Mouse (Mus musculus): Measurements from ENCODE around the gene Hnrnpm. TPM values are rescaled to one million over a fixed set of nuclear protein-coding genes. Genes with fewer than 3 reads are reported as not detected.
"Not testable (repeated sequence)": the region's sequence is repeated elsewhere in the genome, so short reads cannot be mapped to it uniquely, and the experiment has no call there.

The Hnrnpm gene
- polyA plus RNA-seq, 1 experiment from 2014 or later, result 475 TPM

DNA sequence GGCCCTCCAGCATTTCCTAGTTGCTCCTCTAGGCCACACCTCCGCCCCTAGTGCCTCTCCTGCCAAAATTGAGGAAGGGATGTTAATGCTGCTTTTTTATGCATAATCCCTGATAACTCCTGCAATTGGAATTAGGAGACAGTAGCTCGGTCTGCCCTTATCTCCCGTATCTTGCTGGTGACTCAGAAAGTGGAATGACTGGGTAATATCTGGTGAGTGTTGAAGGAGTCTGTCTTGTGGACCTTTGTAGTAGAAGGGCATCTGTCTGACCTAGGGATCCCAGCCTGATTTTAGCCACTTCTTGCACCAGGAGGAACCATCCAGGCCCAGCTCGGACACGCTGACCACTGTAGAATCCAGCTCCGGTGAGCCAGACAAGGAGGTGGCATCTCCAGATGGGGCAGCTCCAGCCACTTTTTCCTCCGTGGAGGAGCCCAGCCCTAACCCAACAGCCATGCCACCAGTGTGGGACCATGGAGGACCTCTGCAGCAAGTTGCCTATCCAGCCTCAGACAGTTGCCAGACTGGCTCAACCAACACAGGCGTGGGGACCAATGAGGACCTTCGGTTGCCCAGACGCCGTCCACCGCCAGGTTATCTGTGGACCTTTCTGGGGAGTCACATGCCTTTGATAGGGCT is 57.1 kb downstream of the Hnrnpm start:
- no peak for ATAC-seq (ENCODE audit: insufficient number of reproducible peaks, insufficient read depth, low FRiP score, low TSS enrichment)
- Histone ChIP-seq H3K4me2 (replicated peaks) (peak overlapping the region; percentile 58), H3K9me3 (no peaks in the 10 kb centered on the region), H3K9ac (peak overlapping the region; percentile 59), H3K36me3 (peaks cover 22% of the 10 kb centered on the region), H3K4me3 (peak overlapping the region; percentile 51), H3K4me1 (peaks cover 17% of the 10 kb centered on the region), H3K27me3 (no peaks in the 10 kb centered on the region), H3K27ac (peak overlapping the region; percentile 96)
- WGBS, result 71% methylated on average over 12 of the region's 12 CpGs

DNA sequence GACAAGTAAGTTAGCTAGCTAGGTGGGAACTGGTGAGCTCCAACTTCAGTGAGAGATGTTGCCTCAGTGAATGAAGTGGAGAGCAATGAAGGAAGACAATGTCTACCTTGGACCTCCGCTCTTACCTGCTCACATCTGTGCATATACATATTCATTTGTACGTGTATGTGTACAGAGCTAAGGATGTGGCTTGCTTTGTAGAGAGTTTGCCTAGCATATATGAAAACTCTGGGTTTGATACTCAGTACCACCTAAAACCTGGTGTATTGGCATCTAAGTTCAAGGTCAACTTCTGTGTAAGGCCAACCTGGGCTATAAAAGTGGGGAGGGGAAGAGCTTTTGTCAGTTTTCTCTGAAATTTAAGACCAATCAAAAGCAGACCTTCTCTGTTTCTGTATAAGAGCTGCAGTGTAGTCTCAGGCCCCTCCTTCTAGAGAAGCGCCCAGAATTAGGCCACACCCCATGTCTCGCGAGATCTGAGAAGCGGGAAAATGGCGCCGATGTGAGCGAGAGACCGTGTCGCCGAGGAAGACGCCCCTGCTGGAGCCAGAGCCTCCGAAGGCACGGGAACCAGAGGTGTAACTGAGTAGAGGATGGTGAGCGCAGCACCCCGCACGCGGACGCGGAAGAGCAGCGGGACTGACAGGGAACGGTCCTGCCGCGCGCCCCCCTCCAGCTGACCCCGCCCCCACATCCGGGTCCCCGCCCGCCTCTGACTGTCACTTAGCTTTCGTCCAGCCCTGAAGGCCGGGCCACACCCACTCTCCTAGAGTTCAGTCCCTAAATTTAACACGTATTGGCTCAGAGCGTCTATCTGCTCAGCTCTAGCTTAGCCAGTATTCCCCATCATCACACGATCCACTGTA is 57.8 kb downstream of the Hnrnpm start, which contains the start of gene Zfp414:
Gene Zfp414 (plus strand): TSS at position 470 of the 866 bp plus-strand sequence.
- Histone ChIP-seq H3K4me2 (replicated peaks) (peak within 1 kb of the TSS; percentile 58), H3K36me3 (peaks cover 22% of the 10 kb centered on the region), H3K9ac (peak within 1 kb of the TSS; percentile 59), H3K27me3 (no peaks in the 10 kb centered on the region), H3K4me3 (peak within 1 kb of the TSS; percentile 51), H3K27ac (peak within 1 kb of the TSS; percentile 96), H3K4me1 (peaks cover 17% of the 10 kb centered on the region), H3K9me3 (no peaks in the 10 kb centered on the region)
- 3% methylated on average over 34 of the region's 35 CpGs for WGBS
- ATAC-seq (ENCODE audit: insufficient number of reproducible peaks, insufficient read depth, low FRiP score, low TSS enrichment), result peak; percentile 90

- Histone ChIP-seq H3K27ac (no peak overlapping the region), H3K4me2 (replicated peaks) (no peak overlapping the region), H3K36me3 (peaks cover 22% of the 10 kb centered on the region), H3K4me3 (no peak overlapping the region), H3K9me3 (no peaks in the 10 kb centered on the region), H3K9ac (no peak overlapping the region), H3K4me1 (peaks cover 17% of the 10 kb centered on the region), H3K27me3 (no peaks in the 10 kb centered on the region)
- 92% methylated on average over 3 of the region's 3 CpGs for WGBS
- no peak for ATAC-seq (ENCODE audit: insufficient number of reproducible peaks, insufficient read depth, low FRiP score, low TSS enrichment)
Observed at GRCm38 (mm10) chr17:33627281-33627680, 59.4 kb downstream of the Hnrnpm start.

- not testable (repeated sequence) for ATAC-seq (ENCODE audit: insufficient number of reproducible peaks, insufficient read depth, low FRiP score, low TSS enrichment); H3K27me3 ChIP-seq; H3K4me2 ChIP-seq (replicated peaks); H3K9me3 ChIP-seq; H3K4me1 ChIP-seq; H3K9ac ChIP-seq; H3K27ac ChIP-seq; H3K36me3 ChIP-seq; H3K4me3 ChIP-seq
- WGBS, result 81% methylated on average over 5 of the region's 5 CpGs
Observed at GRCm38 (mm10) chr17:33613726-33614125, 72.9 kb downstream of the Hnrnpm start.

DNA sequence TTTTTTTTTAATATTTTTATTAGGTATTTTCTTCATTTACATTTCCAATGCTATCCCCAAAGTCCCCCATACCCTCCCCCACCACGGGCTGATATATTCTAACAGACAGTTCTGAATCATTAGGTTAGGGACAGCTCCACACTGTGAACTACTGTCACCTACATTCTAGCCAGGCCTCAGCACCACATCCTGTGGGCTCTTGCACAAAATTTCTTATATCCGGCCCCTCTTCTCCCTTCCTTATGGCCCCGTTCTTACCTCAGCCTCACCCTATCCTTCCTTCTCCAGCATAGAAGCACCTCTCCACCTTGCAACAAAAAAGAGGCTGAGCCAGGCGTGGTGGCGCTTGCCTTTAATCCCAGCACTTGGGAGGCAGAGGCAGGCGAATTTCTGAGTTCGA is 76.1 kb downstream of the Hnrnpm start:
- Histone ChIP-seq H3K27me3 (no peaks in the 10 kb centered on the region), H3K27ac (no peak overlapping the region), H3K4me3 (no peak overlapping the region), H3K9ac (no peak overlapping the region), H3K36me3 (no peaks in the 10 kb centered on the region), H3K9me3 (no peaks in the 10 kb centered on the region), H3K4me2 (replicated peaks) (no peak overlapping the region), H3K4me1 (no peaks in the 10 kb centered on the region)
- no peak for ATAC-seq (ENCODE audit: insufficient number of reproducible peaks, insufficient read depth, low FRiP score, low TSS enrichment)
- 84% methylated on average over 7 of the region's 7 CpGs for WGBS

GRCm38 (mm10) chr17:33607273-33607672 is 79.4 kb downstream of the Hnrnpm start:
- no peaks in the 10 kb centered on the region for H3K4me1 ChIP-seq
- no peak overlapping the region for H3K27ac ChIP-seq
- no peak overlapping the region for H3K4me3 ChIP-seq
- WGBS, result 76% methylated on average over 2 of the region's 2 CpGs
- ATAC-seq (ENCODE audit: insufficient number of reproducible peaks, insufficient read depth, low FRiP score, low TSS enrichment), result no peak
- H3K9ac ChIP-seq, result no peak overlapping the region
- no peak overlapping the region for H3K4me2 ChIP-seq (replicated peaks)
- H3K36me3 ChIP-seq, result no peaks in the 10 kb centered on the region
- H3K27me3 ChIP-seq, result no peaks in the 10 kb centered on the region
- H3K9me3 ChIP-seq, result no peaks in the 10 kb centered on the region

- no peak for ATAC-seq (ENCODE audit: insufficient number of reproducible peaks, insufficient read depth, low FRiP score, low TSS enrichment)
- 86% methylated on average over 12 of the region's 12 CpGs for WGBS
- Histone ChIP-seq H3K27me3 (no peaks in the 10 kb centered on the region), H3K9ac (no peak overlapping the region), H3K9me3 (no peaks in the 10 kb centered on the region), H3K4me3 (no peak overlapping the region), H3K4me1 (no peaks in the 10 kb centered on the region), H3K36me3 (no peaks in the 10 kb centered on the region), H3K4me2 (replicated peaks) (no peak overlapping the region), H3K27ac (no peak overlapping the region)
Observed at GRCm38 (mm10) chr17:33601947-33602346, 84.7 kb downstream of the Hnrnpm start.

DNA sequence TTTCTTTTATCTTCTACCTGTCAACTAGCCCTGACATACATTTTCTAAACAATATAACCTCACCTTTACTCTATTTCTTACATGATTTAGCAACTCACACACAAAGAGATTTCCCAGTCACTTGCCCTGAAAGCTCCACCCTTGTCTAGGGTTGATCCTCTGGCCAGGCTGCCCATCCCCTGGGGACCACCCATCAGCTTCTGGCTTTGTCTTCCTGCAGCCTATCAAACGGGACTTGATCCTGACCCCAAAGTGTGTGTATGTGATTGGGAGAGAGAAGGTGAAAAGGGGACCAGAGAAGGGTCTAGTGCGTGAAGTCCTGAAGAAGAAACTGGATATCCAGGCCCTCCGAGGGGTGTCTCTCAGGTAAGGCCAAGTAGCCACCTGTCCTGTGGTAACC is 85.8 kb downstream of the Hnrnpm start:
- Histone ChIP-seq H3K9ac (no peak overlapping the region), H3K27me3 (no peaks in the 10 kb centered on the region), H3K4me1 (no peaks in the 10 kb centered on the region), H3K36me3 (no peaks in the 10 kb centered on the region), H3K9me3 (no peaks in the 10 kb centered on the region), H3K4me3 (no peak overlapping the region), H3K27ac (no peak overlapping the region), H3K4me2 (replicated peaks) (no peak overlapping the region)
- no peak for ATAC-seq (ENCODE audit: insufficient number of reproducible peaks, insufficient read depth, low FRiP score, low TSS enrichment)
- 75% methylated on average over 3 of the region's 3 CpGs for WGBS

GRCm38 (mm10) chr17:33599836-33600475 is 86.7 kb downstream of the Hnrnpm start:
- Histone ChIP-seq H3K36me3 (no peaks in the 10 kb centered on the region), H3K9ac (no peak overlapping the region), H3K4me3 (no peak overlapping the region), H3K9me3 (no peaks in the 10 kb centered on the region), H3K27ac (no peak overlapping the region), H3K4me2 (replicated peaks) (no peak overlapping the region), H3K27me3 (no peaks in the 10 kb centered on the region), H3K4me1 (no peaks in the 10 kb centered on the region)
- ATAC-seq (ENCODE audit: insufficient number of reproducible peaks, insufficient read depth, low FRiP score, low TSS enrichment), result no peak
- 91% methylated on average over 8 of the region's 8 CpGs for WGBS

DNA sequence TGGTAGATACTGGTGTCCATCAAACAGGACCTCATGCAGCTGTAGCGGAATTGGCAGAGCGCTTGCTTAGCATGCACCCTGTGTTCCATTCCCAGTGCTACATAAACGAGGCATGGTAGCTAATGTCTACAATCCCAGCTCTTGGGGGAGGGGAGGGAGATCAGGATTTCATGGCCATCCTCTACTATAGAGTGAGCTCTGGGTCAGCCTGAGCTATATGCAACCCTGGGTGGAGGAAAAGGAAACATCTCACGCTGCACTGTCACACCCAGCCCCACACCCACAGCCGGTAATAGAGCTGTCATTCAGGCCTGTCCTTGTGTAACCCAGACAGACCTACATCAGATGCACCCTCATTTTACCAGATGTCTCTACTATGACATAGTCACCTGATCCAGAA is 88.2 kb downstream of the Hnrnpm start:
- no peaks in the 10 kb centered on the region for H3K27me3 ChIP-seq

DNA sequence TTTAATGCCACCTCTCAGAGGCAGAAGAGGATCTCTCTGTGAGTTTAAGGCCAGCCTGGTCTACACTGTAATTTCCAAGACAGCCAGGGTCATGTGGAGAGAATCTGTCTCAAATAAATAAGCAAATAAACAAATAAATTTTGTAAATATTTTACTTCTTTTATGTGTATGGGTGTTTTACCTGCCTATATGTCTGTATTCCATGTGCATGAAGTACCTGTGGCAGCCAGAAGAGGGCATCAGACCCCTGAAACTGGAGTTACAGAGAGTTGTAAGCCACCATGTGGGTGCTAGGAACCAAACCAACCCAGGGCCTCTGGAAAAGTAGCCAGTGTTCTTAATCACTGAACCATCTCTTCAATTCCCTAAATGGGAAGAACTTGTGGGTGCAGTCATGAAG is 89.4 kb downstream of the Hnrnpm start:
- Histone ChIP-seq H3K4me3 (no peak overlapping the region), H3K4me2 (replicated peaks) (no peak overlapping the region), H3K27me3 (no peaks in the 10 kb centered on the region), H3K9ac (no peak overlapping the region), H3K9me3 (no peaks in the 10 kb centered on the region), H3K4me1 (no peaks in the 10 kb centered on the region), H3K36me3 (no peaks in the 10 kb centered on the region), H3K27ac (no peak overlapping the region)
- ATAC-seq (ENCODE audit: insufficient number of reproducible peaks, insufficient read depth, low FRiP score, low TSS enrichment), result no peak

More for the DNA sequence above, 88.2 kb downstream of the Hnrnpm start:
- Histone ChIP-seq H3K4me2 (replicated peaks) (no peak overlapping the region), H3K9ac (no peak overlapping the region), H3K4me3 (no peak overlapping the region), H3K9me3 (no peaks in the 10 kb centered on the region), H3K4me1 (no peaks in the 10 kb centered on the region), H3K27ac (no peak overlapping the region), H3K36me3 (no peaks in the 10 kb centered on the region)
- ATAC-seq (ENCODE audit: insufficient number of reproducible peaks, insufficient read depth, low FRiP score, low TSS enrichment), result no peak
- 95% methylated on average over 5 of the region's 5 CpGs for WGBS
